Mouse (Mus musculus) T-helper 2 cell (primary cell): ENCODE data around the gene Cryga.
"Not testable (repeated sequence)": the region's sequence is repeated elsewhere in the genome, so short reads cannot be mapped to it uniquely, and the experiment has no call there.

Experiments used
- in situ Hi-C: fragments of 300-600 bp; cut with MboI, MseI; formaldehyde crosslinking; loops from one replicate; pipeline ENCODE4 v1.15.1; 2025; ENCODE audit warnings: high pct_unique_total_duplicates

Gene Cryga

GRCm38 (mm10) chr1:65091566-65091965 is 11.6 kb downstream of the Cryga start:
- in situ Hi-C loops, result no loop called here

- in situ Hi-C loops, result no loop called here
These were observed 12.8 kb downstream of the Cryga start for GRCm38 (mm10) chr1:65090370-65090769.

DNA sequence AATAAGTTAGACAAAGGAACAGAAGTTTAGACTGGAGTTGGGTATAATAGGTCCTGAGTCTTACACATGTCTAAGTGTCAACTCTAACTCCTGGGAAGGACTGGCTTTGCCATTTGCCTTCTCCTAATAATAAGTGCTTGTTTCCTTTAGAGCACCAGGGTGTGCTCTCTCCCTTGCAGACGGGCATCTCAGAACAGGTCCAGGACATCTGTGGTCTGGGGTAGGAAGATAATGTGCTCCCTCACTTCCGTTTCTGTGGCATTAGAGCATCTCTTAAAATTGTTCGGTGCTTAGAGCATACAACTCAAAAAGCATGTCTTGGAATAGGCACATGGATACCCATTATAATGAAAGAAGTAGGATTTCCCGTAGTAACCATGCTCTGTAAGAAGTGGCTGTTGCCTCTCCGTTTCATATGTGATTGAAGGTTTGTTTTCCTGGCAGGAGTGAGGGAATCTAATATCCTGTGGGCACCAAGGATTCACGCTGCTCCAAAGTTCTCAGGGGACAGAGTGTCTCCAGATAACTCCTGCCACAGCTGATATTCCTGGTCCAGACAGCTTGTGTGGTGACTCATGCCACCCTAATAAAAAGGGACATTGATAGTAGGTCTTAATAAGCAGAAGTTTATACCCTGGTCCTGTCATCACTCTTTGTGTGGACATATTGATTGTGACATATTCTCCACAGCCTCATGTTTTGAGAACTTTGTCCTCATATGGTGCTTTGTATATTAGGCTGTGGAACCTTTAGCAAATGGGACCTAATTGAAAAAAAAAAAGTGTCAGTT is 14.4 kb downstream of the Cryga start:
- in situ Hi-C loops, result no loop called here

DNA sequence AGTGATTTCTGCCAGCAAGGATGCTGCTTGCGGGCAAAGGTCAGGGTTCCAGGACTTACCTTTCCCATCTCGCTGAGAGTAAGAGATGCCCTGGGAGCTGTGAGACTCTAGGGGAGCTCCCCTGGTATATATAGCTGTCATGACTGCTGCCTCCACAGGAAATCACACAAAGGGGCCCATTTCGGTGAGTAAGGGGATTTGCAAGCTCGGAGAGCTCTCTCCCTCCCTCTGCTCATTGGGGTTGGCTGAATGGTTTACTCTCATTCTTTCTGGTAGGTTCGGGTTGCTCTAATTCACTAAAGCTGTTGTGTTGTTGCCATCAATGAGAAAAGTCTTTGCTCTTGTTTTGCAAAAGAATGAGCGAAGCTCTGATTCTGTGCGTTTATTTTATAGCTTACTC is 21.0 kb downstream of the Cryga start, which contains the start of gene Crygb:
Gene Crygb, minus strand, starts transcription at position 101 of the 400 bp plus-strand sequence.
- in situ Hi-C loops, result no loop called here

GRCm38 (mm10) chr1:65075607-65076006 is 27.6 kb downstream of the Cryga start:
- in situ Hi-C loops, result no loop called here

- in situ Hi-C loops, result no loop called here
These were observed 29.6 kb downstream of the Cryga start, which contains the start of gene Crygc for GRCm38 (mm10) chr1:65073589-65073988. TSS of gene Crygc (minus strand) at chr1:65073689.

DNA sequence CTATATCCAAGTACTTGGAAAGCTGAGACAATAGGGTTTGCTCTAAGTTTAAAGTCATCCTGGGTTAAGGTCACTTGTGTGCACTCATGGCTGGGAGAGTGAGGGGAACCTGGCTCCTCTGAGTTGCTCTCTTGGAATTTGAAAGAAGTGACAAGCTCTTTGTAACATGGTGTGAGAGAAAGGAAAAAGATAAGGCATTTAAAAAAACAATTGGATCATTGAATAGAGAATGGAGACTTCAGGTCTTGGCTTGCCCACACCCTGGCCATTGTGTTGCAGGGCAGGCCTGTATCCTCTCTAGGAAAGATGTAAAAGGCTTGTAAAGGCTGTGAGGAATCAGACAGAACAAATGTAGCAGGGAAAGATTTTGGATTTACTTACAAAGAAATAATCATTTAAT is 35.3 kb downstream of the Cryga start:
- in situ Hi-C loops, result no loop called here

GRCm38 (mm10) chr1:65064201-65064600 is 39.0 kb downstream of the Cryga start:
- in situ Hi-C loops, result no loop called here

DNA sequence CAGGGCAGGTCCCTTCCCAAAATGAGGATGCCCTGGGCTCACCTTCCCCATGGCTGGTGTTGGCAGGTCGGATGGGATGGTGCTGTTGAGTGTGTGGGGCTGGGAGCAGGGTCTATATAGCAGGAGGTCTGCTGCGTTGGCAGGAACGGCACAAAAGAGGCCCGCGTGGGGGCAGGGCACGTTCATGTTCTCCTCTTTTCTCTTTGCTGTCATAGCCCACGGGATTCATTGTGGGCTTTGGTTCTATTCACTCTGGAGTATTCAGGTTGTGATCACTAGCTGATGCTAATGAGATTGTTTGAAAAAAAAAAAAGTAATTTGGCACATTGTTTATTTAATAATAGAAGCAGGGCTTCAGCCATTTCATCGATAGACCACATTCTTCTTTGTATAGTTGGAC is 39.8 kb downstream of the Cryga start, which contains the start of gene Crygd:
Gene Crygd, minus strand, starts transcription at position 101 of the 400 bp plus-strand sequence.
- in situ Hi-C loops, result no loop called here

DNA sequence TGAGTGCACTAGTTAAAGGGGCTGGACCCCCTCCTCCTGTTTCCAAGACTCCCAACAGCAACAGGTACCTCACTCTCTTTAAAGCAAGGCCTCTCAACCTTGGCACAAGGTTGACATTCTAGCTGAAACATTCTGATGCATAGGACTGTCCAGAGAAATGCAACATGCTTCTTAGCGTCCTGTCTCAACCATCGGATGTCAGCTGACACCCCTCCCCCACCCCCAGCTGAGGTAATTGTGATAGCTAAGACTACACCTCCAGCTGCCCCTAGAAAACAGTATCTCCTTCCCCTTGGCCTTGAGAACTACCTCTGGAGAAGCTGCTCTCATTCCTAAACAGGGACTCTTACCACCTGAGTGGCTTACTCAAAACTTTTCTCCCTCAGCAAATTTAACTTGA is 51.0 kb downstream of the Cryga start:
- in situ Hi-C loops, result no loop called here

GRCm38 (mm10) chr1:65051696-65052095 is 51.5 kb downstream of the Cryga start:
- in situ Hi-C loops, result no loop called here

DNA sequence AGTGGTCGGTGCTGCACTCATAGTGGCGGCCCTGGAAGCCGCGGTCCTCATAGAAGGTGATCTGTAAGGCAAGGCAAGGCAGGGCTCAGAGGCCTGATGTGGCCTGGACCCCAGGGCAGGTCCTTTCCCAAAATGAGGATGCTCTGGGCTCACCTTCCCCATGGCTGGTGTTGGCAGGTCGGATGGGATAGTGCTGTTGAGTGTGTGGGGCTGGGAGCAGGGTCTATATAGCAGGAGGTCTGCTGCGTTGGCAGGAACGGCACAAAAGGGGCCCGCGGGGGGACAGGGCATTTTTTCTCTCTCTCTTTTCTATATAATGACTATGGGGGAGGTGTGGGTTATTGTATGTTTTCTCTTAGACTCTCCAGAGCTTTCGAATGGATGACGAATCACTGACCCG is 52.2 kb downstream of the Cryga start, which contains the start of gene Cryge:
Gene Cryge, minus strand, starts transcription at position 198 of the 400 bp plus-strand sequence.
- in situ Hi-C loops, result not testable (repeated sequence)
